Mouse (Mus musculus) megakaryocyte, adult 5-6 weeks (primary cell): ENCODE results near the gene Olfr1348. TPM values are rescaled to one million over a fixed set of nuclear protein-coding genes. Genes with fewer than 3 reads are reported as not detected.
"Not testable (repeated sequence)": the region's sequence is repeated elsewhere in the genome, so short reads cannot be mapped to it uniquely, and the experiment has no call there.

ENCODE experiments used
- ATAC-seq: 2 replicates; pipeline ENCODE4 v1.8.0; 2016; ENCODE audit warnings: mild to moderate bottlenecking, inconsistent platforms; ENCODE audit not compliant: poor library complexity, severe bottlenecking
- total RNA-seq, 2 experiments: library from RNA; stranded (forward) in 1 of 2; stranded (reverse) in 1 of 2; fragments of 153-499, 151-499 nt in 1 of 2; fragments of 221-1000, 200-1000 nt in 1 of 2; gene quantifications; 2 replicates each; pipeline versions ENCODE4 v1.2.3 to v1.2.4; 2015 to 2017

The Olfr1348 gene
- not detected in 2 replicates for total RNA-seq (2015)
- total RNA-seq (2017): not detected in 2 replicates

DNA sequence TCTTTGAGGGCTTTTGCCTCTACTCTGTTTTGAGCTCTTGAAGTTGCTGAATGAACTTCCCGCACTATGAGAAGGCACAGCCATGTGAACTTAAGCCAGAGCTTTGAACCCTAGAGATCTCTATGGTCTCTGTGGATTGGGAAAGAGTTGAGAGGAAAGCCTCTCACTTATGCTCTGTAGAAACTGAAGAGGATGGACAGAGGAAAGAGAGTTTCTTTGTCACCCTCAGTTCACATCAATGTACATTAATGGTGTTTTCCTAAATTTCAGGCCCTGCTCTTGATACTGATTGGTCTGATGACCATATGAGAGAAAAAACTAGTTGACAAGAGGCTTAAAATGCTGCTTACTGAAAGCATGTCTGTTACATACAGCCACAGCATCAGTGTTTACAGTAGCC, at the start of gene Olfr1348:
Gene Olfr1348 (minus strand): TSS at position 101 of the 400 bp plus-strand sequence.
- ATAC-seq: no peak

DNA sequence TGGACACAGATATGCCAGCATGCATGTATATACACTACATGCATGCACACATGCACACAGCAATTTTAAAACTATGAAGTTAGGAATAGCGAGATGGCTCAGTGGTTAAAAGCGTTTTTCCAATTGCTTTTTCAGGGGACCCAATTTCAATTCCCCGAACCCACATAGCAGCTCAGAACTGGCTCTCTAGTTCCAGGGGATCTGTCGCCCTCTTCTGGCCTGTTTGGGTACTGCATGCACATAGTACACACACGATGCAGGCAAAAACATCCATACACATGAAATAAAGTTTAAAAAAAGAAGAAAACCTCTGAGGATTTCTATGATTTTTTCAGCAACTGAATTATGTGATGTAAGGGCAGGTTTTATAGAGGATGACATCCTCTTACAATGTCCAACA, 17.6 kb upstream of the Olfr1348 start:
- no peak for ATAC-seq

DNA sequence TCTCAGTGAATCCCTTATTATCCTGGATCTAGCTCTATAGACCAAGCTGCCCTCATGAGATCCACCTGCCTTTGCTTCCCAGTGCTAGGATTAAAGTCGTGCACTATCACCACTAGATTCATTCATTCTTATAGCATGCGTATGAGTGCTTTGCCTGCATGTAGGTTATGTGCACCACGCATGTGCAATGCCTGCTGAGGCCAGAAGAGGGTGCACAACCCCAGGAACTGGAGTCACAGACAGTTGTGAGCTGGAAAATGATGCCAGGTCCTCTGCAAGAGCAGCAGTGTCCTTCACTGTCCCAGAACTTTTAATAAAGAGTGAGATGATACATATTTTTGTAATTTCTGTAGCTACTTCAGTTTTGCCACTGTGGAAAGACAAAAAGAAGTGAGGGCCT, 16.5 kb upstream of the Olfr1348 start:
- no peak for ATAC-seq

DNA sequence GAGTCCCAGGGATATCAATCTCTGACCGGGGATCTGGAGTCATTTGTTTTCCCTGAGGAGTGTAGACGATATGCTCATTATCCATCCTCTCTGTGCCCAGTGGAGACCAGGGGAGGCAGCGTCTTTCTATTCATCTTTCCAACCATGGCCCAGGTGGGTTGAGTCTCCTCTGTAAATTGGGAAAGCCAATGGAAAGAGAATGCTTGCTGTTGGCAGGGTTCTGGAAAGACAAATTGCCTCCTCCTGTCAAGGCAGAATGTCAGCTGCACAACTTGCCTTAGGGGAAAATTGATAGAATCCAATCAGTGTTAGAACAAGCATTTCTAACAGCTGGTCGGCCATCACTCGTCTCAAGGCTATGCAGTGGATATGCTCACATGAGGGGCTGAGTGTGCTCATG, 14.3 kb upstream of the Olfr1348 start, which contains the start of gene Olfr1349:
Gene Olfr1349 (minus strand): TSS at position 101 of the 400 bp plus-strand sequence.
- no peak for ATAC-seq

DNA sequence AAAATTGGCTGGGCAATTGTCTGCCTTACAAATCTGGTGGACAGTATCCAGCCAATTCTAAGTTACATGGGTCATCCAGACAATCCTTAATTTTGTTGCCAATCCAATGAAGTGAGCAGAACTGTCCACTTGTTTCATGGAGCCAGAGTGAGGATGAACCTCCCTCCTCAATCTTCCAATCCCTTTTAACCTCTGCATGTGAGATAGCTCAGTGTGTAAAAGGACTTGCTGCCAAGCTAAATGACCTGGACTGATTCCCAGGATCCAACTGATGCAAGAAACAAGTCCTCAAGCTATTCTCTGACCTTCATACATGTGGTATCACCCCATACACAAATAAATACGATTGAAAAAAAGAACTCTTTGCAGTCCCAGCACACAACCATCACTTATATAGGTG, 13.1 kb upstream of the Olfr1348 start:
- ATAC-seq: no peak

DNA sequence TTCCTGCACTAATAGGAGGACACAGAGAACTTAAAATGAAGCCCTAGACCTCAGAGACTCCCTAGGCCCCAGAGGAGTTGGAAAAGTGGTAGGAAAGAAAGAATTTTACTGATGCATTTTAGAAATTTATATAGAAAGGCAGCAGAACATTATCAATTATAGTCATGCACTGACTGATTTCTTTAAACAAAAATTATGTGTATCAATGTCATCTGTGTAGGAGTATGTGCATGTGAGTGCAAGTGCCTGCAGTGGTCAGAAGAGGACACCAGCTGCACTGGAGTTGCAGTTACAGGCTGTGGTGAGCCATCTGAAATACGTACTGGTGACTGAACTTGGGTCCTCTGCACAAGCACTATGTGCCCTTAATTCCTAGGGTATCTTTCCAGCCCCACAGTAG, 8.9 kb downstream of the Olfr1348 start, which contains the start of gene Olfr1347:
Gene Olfr1347 (minus strand): TSS at position 101 of the 400 bp plus-strand sequence.
- ATAC-seq: no peak

DNA sequence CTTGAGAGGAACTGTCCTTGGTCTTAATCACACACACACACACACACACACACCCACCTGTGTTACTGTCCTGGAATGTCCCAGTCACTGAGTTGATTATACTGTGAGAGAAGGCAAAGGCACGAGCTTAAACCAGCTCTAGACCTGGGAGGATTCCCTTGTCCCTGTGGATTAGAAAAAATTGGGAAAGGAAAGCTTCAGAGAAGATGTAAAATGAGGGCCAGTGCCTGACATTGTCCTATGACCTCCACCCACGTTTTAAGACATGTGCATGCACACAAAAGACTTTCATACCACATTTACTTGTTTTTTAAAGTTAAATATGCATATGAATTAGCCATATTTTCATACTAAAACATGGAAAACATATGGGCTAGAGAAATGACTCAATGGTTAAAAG, 21.7 kb downstream of the Olfr1348 start, which contains the start of gene Olfr5:
Gene Olfr5 (minus strand): TSS at position 101 of the 400 bp plus-strand sequence.
- ATAC-seq: no peak

DNA sequence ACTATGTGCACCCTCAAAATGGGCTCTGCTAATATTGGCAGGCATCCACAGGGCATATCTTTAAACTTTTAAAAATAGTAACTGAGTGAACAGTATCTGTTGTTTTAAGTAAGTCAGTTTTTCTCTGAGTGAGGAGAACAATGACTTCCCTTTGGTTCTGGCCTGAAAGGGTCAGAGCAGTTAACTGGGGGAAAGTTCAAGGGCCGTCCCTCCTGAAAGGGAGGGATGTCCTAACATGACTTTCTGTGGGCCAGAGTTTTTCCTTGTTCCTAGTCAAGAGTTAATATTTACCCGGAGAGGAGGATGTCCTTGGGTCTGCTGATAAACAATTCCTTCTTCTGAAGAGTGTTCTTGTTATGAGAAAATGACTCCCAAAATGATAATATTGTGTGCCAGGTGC, 30.9 kb downstream of the Olfr1348 start:
- not testable (repeated sequence) for ATAC-seq

DNA sequence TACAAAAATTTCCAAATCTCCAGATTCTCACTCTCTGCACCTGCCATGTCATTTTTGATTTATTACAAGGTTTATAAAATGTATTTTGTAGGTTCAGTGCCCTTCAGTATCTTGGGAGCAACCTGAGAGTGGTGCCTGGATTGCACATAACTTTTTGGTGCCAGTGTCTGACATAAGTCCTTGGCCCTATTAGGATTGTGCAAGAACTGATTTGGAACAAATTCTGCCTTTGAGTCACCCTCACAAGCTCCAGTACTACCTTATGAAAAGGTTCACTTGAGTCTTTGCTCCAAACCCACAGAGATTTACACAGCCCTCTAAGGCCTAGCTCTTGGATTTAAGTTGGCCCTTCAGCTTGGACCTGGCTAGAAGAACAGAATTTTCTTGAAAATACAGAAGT, 41.6 kb downstream of the Olfr1348 start, which contains the start of gene Olfr1346:
Gene Olfr1346 (plus strand): TSS at position 151 of the 400 bp plus-strand sequence.
- no peak for ATAC-seq

DNA sequence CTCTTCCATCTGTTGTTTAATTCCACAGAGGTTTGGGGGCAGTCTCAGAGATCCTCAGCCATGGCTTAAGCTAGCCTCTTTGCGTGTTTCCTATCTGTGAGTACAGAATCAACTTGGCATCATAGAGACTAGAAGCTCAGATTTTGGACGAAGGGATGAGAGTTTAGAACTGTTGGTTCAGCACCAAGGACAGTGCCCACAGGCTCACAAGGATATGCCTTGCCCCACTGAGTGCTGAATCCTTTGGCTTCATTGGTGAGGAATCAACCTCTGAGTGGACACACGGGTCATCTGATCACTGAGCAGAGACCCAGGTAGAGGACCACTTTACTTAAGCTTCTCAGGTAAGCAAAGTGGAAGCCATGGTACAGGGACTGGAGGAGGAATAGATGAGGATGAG, 52.1 kb downstream of the Olfr1348 start:
- no peak for ATAC-seq

DNA sequence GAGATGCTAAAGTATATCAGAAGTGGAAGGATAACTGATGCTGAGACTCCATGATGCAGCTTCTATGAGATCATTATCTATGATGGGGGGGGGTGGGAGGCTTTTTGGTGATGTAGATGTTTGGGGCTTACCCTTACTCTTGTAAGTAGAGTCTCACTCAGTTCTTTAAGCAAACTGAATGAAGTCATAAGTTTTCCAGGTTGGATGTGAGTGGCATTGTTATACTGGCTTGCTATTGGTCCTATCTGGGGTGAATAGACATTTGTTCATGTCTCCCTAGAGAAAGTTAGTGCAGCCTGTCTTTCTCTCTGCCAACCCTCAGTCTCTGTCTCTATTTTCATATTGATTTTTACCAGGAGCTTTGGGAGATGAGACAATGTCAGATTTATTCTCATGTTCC, 52.7 kb downstream of the Olfr1348 start, which contains the start of gene Olfr1336:
Gene Olfr1336 (plus strand): TSS at position 301 of the 400 bp plus-strand sequence.
- no peak for ATAC-seq

Other genes with a start within 250 kb of the Olfr1348 start
- gene Zfp667, start 222.2 kb downstream of the Olfr1348 start, total RNA-seq (2015): 0.69 and 1.3 TPM in 2 replicates
- 0.99 and 3.0 TPM in 2 replicates for gene Zfp667, start 222.2 kb downstream of the Olfr1348 start, total RNA-seq (2017)
- gene Zfp583, start 177.5 kb downstream of the Olfr1348 start, total RNA-seq (2015): 0.96 and 1.3 TPM in 2 replicates
- 0.88 and 1.8 TPM in 2 replicates for gene Zfp583, start 177.5 kb downstream of the Olfr1348 start, total RNA-seq (2017)
- 0.13 and 0.21 TPM in 2 replicates for gene Gm3854, start 165.0 kb downstream of the Olfr1348 start, total RNA-seq (2015)
- gene Gm3854, start 165.0 kb downstream of the Olfr1348 start, total RNA-seq (2017): not detected in 2 replicates
- 2.9 and 4.3 TPM in 2 replicates for gene Zfp78, start 145.5 kb downstream of the Olfr1348 start, total RNA-seq (2015)
- gene Zfp78, start 145.5 kb downstream of the Olfr1348 start, total RNA-seq (2017): 2.0 and 5.1 TPM in 2 replicates
- 1.5 and 2.5 TPM in 2 replicates for gene Zfp28, start 125.5 kb downstream of the Olfr1348 start, total RNA-seq (2015)
- 0.73 and 0.81 TPM in 2 replicates for gene Zfp28, start 125.5 kb downstream of the Olfr1348 start, total RNA-seq (2017)
- not detected in 2 replicates for gene Smim17, start 110.0 kb downstream of the Olfr1348 start, total RNA-seq (2015)
- not detected in 2 replicates for gene Smim17, start 110.0 kb downstream of the Olfr1348 start, total RNA-seq (2017)
- gene Gm20715, start 98.5 kb downstream of the Olfr1348 start, total RNA-seq (2015): not detected in 2 replicates
- not detected in 2 replicates for gene Gm20715, start 98.5 kb downstream of the Olfr1348 start, total RNA-seq (2017)
- gene Olfr1344, start 70.1 kb downstream of the Olfr1348 start, total RNA-seq (2015): not detected in 2 replicates
- gene Olfr1344, start 70.1 kb downstream of the Olfr1348 start, total RNA-seq (2017): not detected in 2 replicates
- gene Olfr1336, start 52.6 kb downstream of the Olfr1348 start, total RNA-seq (2015): not detected in 2 replicates
- gene Olfr1336, start 52.6 kb downstream of the Olfr1348 start, total RNA-seq (2017): not detected in 2 replicates
- gene Olfr1346, start 41.6 kb downstream of the Olfr1348 start, total RNA-seq (2015): not detected in 2 replicates
- not detected in 2 replicates for gene Olfr1346, start 41.6 kb downstream of the Olfr1348 start, total RNA-seq (2017)
- gene Olfr5, start 21.8 kb downstream of the Olfr1348 start, total RNA-seq (2015): not detected in 2 replicates
- not detected in 2 replicates for gene Olfr5, start 21.8 kb downstream of the Olfr1348 start, total RNA-seq (2017)
- gene Olfr1347, start 9.0 kb downstream of the Olfr1348 start, total RNA-seq (2015): not detected in 2 replicates
- gene Olfr1347, start 9.0 kb downstream of the Olfr1348 start, total RNA-seq (2017): not detected in 2 replicates
- gene Olfr1349, start 14.2 kb upstream of the Olfr1348 start, total RNA-seq (2015): not detected in 2 replicates
- not detected in 2 replicates for gene Olfr1349, start 14.2 kb upstream of the Olfr1348 start, total RNA-seq (2017)
- not detected in 2 replicates for gene Olfr1350, start 56.1 kb upstream of the Olfr1348 start, total RNA-seq (2015)
- gene Olfr1350, start 56.1 kb upstream of the Olfr1348 start, total RNA-seq (2017): not detected in 2 replicates
- gene Zim1, start 187.7 kb upstream of the Olfr1348 start, total RNA-seq (2015): not detected in 2 replicates
- gene Zim1, start 187.7 kb upstream of the Olfr1348 start, total RNA-seq (2017): not detected in 2 replicates
- gene Peg3, start 221.7 kb upstream of the Olfr1348 start, total RNA-seq (2015): 0.09 TPM in 1 of 2 replicates, not detected in the other
- gene Peg3, start 221.7 kb upstream of the Olfr1348 start, total RNA-seq (2017): under 0.01 TPM in 1 of 2 replicates, not detected in the other
- gene Usp29, start 221.8 kb upstream of the Olfr1348 start, total RNA-seq (2015): not detected in 2 replicates
- not detected in 2 replicates for gene Usp29, start 221.8 kb upstream of the Olfr1348 start, total RNA-seq (2017)